Mouse (Mus musculus) midbrain, embryonic 11.5 days (tissue): ENCODE data around the gene Pacsin1. TPM values are rescaled to one million over a fixed set of nuclear protein-coding genes. Genes with fewer than 3 reads are reported as not detected.

ENCODE experiments used
- ATAC-seq: fragments of 200-750 bp; cut with Nextera tagmentation; 2 replicates; pipeline ENCODE4 v1.8.0; 2017; ENCODE audit warnings: moderate TSS enrichment, moderate library complexity; ENCODE audit not compliant: low FRiP score
- DNase-seq: peaks from one replicate; pipeline ENCODE4 v3.0.0; 2015; ENCODE audit warnings: low spot score; ENCODE audit errors: missing footprints
- H3K27ac ChIP-seq: fragments of 300-500 bp; sonication (generic); 2 replicates; pipeline ENCODE4 v1.5.1; 2014; ENCODE audit warnings: low read depth, low read length
- H3K27me3 ChIP-seq: fragments of 300-500 bp; sonication (generic); 2 replicates; pipeline ENCODE4 v1.6.1; 2014; ENCODE audit warnings: mild to moderate bottlenecking, low read length, moderate library complexity, mixed read lengths; ENCODE audit not compliant: control insufficient read depth, insufficient read depth
- H3K36me3 ChIP-seq: fragments of 300-500 bp; sonication (generic); 2 replicates; pipeline ENCODE4 v1.6.1; 2014; ENCODE audit warnings: mild to moderate bottlenecking, low read length, moderate library complexity, mixed read lengths; ENCODE audit not compliant: control insufficient read depth, insufficient read depth
- H3K4me1 ChIP-seq: fragments of 300-500 bp; sonication (generic); 2 replicates; pipeline ENCODE4 v1.6.1; 2014; ENCODE audit warnings: low read length; ENCODE audit not compliant: control insufficient read depth, insufficient read depth
- H3K4me2 ChIP-seq: fragments of 300-500 bp; sonication (generic); 2 replicates; pipeline ENCODE4 v1.6.1; 2014; ENCODE audit warnings: mild to moderate bottlenecking, moderate library complexity
- H3K4me3 ChIP-seq: fragments of 300-500 bp; sonication (generic); 2 replicates; pipeline ENCODE4 v1.5.1; 2014; ENCODE audit warnings: low read depth, low read length
- H3K9ac ChIP-seq: fragments of 300-500 bp; sonication (generic); 2 replicates; pipeline ENCODE4 v1.6.1; 2014; ENCODE audit warnings: low read length
- H3K9me3 ChIP-seq: fragments of 300-500 bp; sonication (generic); 2 replicates; pipeline ENCODE4 v1.6.1; 2016; ENCODE audit warnings: low read length; ENCODE audit not compliant: control insufficient read depth
- WGBS: fragments of 180-500 bp; shearing (Covaris S2); extraction: QIAGEN DNeasy Blood & Tissue Kit; methylation state at CpG from one replicate; pipeline ENCODE4 v1.1.7; 2014; 5-methylcytosine and 5-hydroxymethylcytosine counted together
- polyA plus RNA-seq: library from polyadenylated mRNA; unstranded; fragments of >200 nt; fragmentation: Nextera tagmentation; extraction: Ambion mirVana; gene quantifications from 2 replicates; pipeline ENCODE4 v1.2.1, GENCODE M21; 2014

Gene Pacsin1
- polyA plus RNA-seq, 1 experiment from 2014 or later: 4.5 TPM

DNA sequence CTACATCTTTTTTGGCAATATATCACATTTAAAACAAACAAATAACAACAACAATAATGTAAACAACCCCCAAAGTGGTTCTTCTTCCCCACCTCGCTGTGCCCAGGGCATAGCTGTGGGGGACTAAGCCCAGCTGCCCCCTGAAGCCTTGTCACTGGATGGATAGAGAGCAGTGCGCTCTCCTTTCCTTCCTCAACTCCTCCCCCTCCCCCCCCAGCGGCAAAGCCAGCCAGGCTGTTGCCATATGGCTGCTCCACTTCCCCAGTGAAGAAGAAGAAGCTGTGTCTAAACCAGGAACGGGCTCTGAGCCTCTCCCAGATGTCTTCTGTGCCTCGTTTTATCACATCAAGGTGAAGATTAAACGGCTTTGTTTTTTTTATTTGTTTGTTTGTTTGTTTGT is 12.2 kb upstream of the Pacsin1 start:
- Histone ChIP-seq H3K4me1 (no peaks in the 10 kb centered on the region), H3K4me3 (no peak overlapping the region), H3K4me2 (no peak overlapping the region), H3K27me3 (no peaks in the 10 kb centered on the region), H3K27ac (no peak overlapping the region), H3K36me3 (no peaks in the 10 kb centered on the region), H3K9ac (no peak overlapping the region; the same call in 1 of the 2 replicates), H3K9me3 (no peaks in the 10 kb centered on the region)
- ATAC-seq (no peak), DNase-seq (no peak)
- 62% methylated on average over 6 of the region's 6 CpGs for WGBS

DNA sequence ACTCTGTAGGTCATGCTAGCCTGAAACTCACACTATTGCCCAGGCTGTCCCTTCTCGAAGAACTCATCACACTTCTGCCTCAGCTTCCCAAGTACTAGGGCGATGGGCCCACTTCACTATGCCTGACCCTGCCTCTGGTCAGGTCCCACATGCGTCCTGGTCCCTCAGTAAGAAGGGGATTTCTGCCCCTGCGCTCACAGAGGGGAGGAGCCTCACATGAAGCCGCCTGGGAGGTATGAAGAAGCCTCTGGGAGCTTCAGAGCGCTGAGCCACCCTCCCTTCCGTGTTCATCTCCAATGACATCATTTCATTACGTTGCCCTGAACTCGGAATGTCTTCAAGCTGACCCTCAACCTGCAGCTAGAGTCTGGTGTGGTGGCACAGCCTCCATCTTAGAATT is 11.6 kb upstream of the Pacsin1 start:
- ATAC-seq (no peak), DNase-seq (no peak)
- Histone ChIP-seq H3K27me3 (no peaks in the 10 kb centered on the region), H3K27ac (no peak overlapping the region), H3K36me3 (no peaks in the 10 kb centered on the region), H3K9ac (no peak overlapping the region), H3K4me2 (no peak overlapping the region), H3K4me3 (no peak overlapping the region), H3K9me3 (no peaks in the 10 kb centered on the region), H3K4me1 (no peaks in the 10 kb centered on the region)
- 80% methylated on average over 9 of the region's 9 CpGs for WGBS

- H3K4me2 ChIP-seq: no peak overlapping the region
- ATAC-seq (no peak), DNase-seq (no peak)
- no peak overlapping the region for H3K27ac ChIP-seq
- H3K9me3 ChIP-seq: no peaks in the 10 kb centered on the region
- no peaks in the 10 kb centered on the region for H3K4me1 ChIP-seq
- no peak overlapping the region for H3K9ac ChIP-seq
- WGBS: 40% methylated on average over 2 of the region's 2 CpGs
- H3K27me3 ChIP-seq: no peaks in the 10 kb centered on the region
- no peak overlapping the region for H3K4me3 ChIP-seq
- no peaks in the 10 kb centered on the region for H3K36me3 ChIP-seq
These were observed 10.7 kb upstream of the Pacsin1 start for GRCm38 (mm10) chr17:27644572-27644971.

DNA sequence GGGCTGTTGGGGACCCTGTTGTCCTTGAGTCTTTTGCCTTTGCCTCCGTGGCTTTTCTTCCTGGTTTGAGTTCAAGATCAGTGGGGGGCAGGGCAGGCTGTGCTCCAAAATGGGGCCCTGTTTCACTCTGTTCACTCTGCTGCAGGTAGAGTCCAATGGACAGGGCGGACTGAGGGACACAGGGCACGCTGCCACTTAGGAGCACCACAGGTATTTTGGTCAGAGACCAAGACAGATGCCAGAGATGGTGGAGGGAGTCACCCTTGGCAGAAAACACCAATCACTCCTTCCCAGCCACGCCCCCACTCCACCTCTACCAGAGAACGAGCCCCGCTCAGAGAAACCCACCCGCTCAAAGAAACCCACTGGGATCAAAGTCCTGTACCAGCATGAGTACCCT is 9.5 kb upstream of the Pacsin1 start:
- ATAC-seq: no peak
- H3K4me1 ChIP-seq: no peaks in the 10 kb centered on the region
- no peak overlapping the region for H3K9ac ChIP-seq
- WGBS: 45% methylated on average over 7 of the region's 7 CpGs
- H3K4me2 ChIP-seq: no peak overlapping the region
- H3K36me3 ChIP-seq: no peaks in the 10 kb centered on the region
- H3K9me3 ChIP-seq: no peaks in the 10 kb centered on the region
- no peak overlapping the region for H3K27ac ChIP-seq
- DNase-seq: no peak
- H3K27me3 ChIP-seq: no peaks in the 10 kb centered on the region
- H3K4me3 ChIP-seq: no peak overlapping the region

- Histone ChIP-seq H3K9me3 (no peaks in the 10 kb centered on the region), H3K9ac (no peak overlapping the region), H3K27ac (no peak overlapping the region), H3K4me2 (no peak overlapping the region), H3K4me3 (no peak overlapping the region), H3K27me3 (peaks cover 6% of the 10 kb centered on the region), H3K36me3 (no peaks in the 10 kb centered on the region), H3K4me1 (peaks cover 3% of the 10 kb centered on the region; the same call in 1 of the 2 replicates)
- ATAC-seq: no peak
- DNase-seq: peak; percentile 94
- 15% methylated on average over 12 of the region's 12 CpGs for WGBS
These were observed 5.1 kb upstream of the Pacsin1 start for GRCm38 (mm10) chr17:27650160-27650559.

- H3K27me3 ChIP-seq: peaks cover 10% of the 10 kb centered on the region
- 77% methylated on average over 13 of the region's 13 CpGs for WGBS
- H3K4me1 ChIP-seq: peaks cover 7% of the 10 kb centered on the region
- no peak overlapping the region for H3K9ac ChIP-seq
- H3K9me3 ChIP-seq: no peaks in the 10 kb centered on the region
- no peak overlapping the region for H3K4me2 ChIP-seq
- H3K27ac ChIP-seq: no peak overlapping the region
- H3K36me3 ChIP-seq: no peaks in the 10 kb centered on the region
- DNase-seq: no peak
- ATAC-seq: no peak
- no peak overlapping the region for H3K4me3 ChIP-seq
These were observed 4.7 kb upstream of the Pacsin1 start for GRCm38 (mm10) chr17:27650586-27650985.

- H3K9me3 ChIP-seq: no peaks in the 10 kb centered on the region
- no peak overlapping the region for H3K9ac ChIP-seq
- no peaks in the 10 kb centered on the region for H3K36me3 ChIP-seq
- DNase-seq: no peak
- no peak overlapping the region for H3K4me3 ChIP-seq
- peaks cover 16% of the 10 kb centered on the region for H3K27me3 ChIP-seq
- H3K27ac ChIP-seq: no peak overlapping the region
- ATAC-seq: no peak
- 88% methylated on average over 23 of the region's 23 CpGs for WGBS
- peaks cover 12% of the 10 kb centered on the region for H3K4me1 ChIP-seq
- H3K4me2 ChIP-seq: no peak overlapping the region
These were observed 3.1 kb upstream of the Pacsin1 start for GRCm38 (mm10) chr17:27652046-27652790.

- H3K27me3 ChIP-seq: peaks cover 16% of the 10 kb centered on the region
- no peaks in the 10 kb centered on the region for H3K9me3 ChIP-seq
- no peak overlapping the region for H3K9ac ChIP-seq
- H3K4me1 ChIP-seq: peaks cover 12% of the 10 kb centered on the region
- no peak for ATAC-seq
- no peak overlapping the region for H3K4me3 ChIP-seq
- DNase-seq: no peak
- H3K36me3 ChIP-seq: no peaks in the 10 kb centered on the region
- H3K4me2 ChIP-seq: no peak overlapping the region
- no peak overlapping the region for H3K27ac ChIP-seq
- 81% methylated on average over 10 of the region's 10 CpGs for whole genome bisulfite sequencing
These were observed 1.9 kb upstream of the Pacsin1 start for GRCm38 (mm10) chr17:27653253-27653959.

GRCm38 (mm10) chr17:27656011-27656399 is 696 bp downstream of the Pacsin1 start:
- ATAC-seq (no peak), DNase-seq (no peak)
- Histone ChIP-seq H3K36me3 (no peaks in the 10 kb centered on the region), H3K27ac (no peak overlapping the region), H3K4me2 (peak overlapping the region; percentile 88), H3K9me3 (no peaks in the 10 kb centered on the region), H3K27me3 (peaks cover 16% of the 10 kb centered on the region), H3K9ac (peak overlapping the region; percentile 60; the same call in 1 of the 2 replicates), H3K4me3 (peak overlapping the region; percentile 50), H3K4me1 (peaks cover 12% of the 10 kb centered on the region)
- WGBS: 5% methylated on average over 14 of the region's 14 CpGs
